Mouse (Mus musculus) MN1 (cell line): ENCODE results near the gene Tfpi2.
A peak's percentile ranks its signal among the peaks of the same experiment; 100 is the strongest.

Source experiments
- DNase-seq: peaks from one replicate; pipeline ENCODE4 v3.0.0-alpha.2; 2016; ENCODE audit warnings: low spot score

Gene Tfpi2

GRCm38 (mm10) chr6:3988750-3989149, at the start of gene Tfpi2:
TSS of gene Tfpi2 (minus strand) at chr6:3988919.
- no peak for DNase-seq

DNA sequence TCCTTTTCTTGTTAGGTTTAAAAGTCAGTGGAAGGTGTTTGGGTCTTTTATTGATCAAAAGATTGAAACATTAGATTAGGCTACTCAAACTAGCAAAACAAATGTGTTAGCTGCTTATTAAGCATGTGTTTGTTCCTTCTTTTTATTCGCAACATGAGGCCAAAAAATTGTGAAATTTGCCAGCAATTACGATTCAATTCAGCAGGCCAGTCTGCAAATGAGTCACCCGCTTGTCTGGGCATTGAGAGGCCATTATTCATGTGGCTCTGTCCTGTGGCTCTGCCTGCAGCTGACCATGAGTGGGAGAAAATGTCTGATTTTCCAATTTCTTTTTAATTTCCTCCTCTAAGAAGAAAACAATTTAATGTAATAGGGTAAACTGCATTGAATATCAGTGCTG, 42.2 kb upstream of the Tfpi2 start:
- DNase-seq, result peak; percentile 19

DNA sequence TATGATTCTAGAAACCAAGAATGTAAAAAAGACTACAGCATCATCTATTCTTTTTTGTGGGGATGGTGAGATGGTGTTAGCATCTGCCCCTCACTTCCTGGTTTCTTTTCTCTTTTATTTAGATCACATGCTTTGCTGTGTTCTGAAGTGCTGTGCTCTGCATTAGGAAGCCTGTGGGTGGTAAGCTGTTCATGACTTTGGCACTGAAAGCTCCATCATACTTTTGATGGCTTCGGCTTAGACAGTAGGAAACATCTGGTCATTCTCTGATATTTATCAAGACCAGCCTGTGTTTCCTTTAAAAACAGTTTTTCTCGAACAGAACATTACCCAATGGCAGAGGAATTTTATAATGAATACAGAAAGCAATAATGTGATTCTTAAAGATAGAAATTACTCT, 37.6 kb upstream of the Tfpi2 start:
- no peak for DNase-seq

- DNase-seq, result no peak
These were observed 33.9 kb upstream of the Tfpi2 start for GRCm38 (mm10) chr6:4022645-4023044.

DNA sequence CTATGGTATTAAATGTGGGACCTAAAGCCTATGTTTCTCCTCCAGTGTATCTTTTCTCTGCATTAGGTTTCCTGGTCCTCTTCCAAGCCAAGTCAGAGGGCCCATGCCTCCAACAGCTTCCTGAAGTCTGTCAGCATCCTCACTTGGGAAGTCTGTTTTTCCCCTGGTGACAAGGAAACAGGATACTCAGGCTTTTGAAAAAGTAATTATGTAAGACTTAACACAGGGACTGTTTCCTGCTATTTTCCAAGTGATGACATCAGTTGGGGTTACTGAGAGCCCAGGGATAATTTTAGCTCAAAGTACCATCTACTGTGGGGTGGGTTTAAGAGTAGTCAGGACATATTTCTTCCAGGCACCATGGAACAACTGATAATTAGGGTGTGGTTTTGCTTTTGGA, 20.8 kb upstream of the Tfpi2 start:
- DNase-seq, result no peak

DNA sequence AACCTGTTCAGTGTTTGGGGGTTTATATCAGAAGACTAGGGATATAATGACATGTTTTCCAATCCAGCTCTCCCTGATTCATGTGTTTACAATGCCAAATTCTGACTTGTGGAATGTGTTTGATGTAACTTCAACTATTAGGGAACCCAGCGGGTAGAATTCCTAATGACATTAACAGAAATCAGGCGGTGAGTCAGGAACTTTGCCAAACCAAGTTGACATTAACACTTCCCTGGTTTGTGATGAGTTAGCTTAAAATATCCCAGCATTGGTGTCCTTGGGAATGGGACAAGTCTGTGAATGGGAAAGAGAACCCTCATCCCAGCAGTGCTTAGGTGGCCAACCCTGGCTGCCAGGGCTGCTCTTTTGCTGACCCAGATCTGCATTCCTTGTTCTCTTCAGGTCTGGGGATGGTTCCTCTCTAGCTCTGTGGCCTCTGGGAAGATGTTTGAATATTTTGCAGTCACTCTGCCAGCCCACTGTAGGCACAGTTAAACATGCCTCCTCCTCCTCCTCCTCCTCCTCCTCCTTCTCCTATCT, 19.9 kb upstream of the Tfpi2 start:
- DNase-seq, result no peak

DNA sequence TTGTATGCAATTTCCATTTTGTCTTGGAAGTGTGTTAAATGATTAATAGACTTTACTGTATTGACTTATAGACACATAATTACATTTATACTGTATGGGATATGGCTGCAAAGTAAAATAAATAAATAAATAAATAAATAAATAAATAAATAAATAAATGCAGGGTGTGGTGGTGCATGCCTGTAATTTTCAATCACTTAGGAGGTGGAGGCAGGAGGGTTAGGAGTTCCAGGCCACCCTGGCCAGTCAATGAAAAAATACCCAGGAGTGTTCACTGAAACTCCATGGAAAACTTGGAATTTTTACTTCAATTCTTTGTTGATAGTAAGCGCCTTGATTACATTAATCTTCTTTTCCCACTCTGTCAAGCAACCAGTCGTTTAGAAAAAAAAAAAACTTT, 16.1 kb upstream of the Tfpi2 start:
- no peak for DNase-seq

- DNase-seq, result no peak
These were observed 15.2 kb upstream of the Tfpi2 start, which contains the start of gene Gng11 for GRCm38 (mm10) chr6:4003890-4004306. TSS of gene Gng11 (plus strand) at chr6:4003904.

DNA sequence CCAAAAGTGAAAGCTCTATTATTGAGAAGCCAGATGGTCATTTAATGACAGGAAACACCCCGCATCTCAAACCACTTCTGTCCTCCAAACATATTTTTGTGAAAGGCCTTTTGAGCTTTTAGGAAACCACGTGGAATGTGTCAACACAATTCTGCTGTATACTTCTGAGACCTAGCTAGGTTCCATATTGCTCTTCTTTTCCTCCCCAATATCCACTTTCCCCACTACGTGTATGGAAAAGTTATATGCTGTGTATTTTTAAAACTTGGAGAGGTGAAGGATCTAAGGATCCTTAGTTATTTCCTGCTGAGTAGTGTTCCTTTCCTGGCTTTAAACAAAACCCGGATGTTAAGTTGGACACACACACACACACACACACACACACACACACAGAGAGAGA, 14.7 kb upstream of the Tfpi2 start:
- DNase-seq, result no peak

DNA sequence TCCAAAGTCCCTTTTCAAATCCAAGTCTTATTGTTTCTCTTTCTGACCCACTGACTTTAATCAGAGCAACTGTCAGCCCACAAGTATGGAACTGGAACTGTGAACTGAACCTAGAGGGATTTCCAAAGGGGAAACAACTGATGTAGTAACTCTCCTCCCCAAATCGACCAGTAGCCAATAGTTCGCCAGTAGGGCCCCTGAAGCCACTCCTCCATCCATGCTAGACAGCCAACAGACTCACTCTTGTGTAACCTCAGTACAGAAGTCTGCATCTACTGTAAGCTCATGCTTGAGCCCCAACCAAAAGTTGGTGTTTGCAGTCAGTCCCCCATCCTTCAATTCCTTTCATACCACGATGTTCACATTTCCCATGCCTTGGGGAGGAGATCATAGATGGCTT, 12.0 kb upstream of the Tfpi2 start:
- DNase-seq, result no peak

GRCm38 (mm10) chr6:3999296-3999695, 10.6 kb upstream of the Tfpi2 start:
- no peak for DNase-seq

DNA sequence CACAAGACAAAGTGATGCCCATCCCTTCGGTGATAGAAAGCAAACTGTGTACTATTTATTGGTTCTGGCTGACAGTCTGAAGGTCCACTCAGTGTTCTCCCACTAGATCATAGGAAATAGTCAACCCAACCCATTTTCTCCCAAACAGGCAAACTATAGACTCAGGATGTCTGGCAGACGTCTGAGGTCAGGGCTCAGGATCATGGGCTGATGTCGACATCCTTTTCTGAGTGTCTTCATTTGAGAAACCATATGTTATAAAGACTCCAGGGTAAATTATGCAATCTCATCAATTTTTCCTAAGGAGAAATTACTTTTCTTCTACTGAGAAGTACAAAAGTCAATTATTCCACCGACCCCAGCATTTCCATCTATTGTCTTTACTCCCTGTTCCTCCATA, 9.4 kb upstream of the Tfpi2 start:
- no peak for DNase-seq

DNA sequence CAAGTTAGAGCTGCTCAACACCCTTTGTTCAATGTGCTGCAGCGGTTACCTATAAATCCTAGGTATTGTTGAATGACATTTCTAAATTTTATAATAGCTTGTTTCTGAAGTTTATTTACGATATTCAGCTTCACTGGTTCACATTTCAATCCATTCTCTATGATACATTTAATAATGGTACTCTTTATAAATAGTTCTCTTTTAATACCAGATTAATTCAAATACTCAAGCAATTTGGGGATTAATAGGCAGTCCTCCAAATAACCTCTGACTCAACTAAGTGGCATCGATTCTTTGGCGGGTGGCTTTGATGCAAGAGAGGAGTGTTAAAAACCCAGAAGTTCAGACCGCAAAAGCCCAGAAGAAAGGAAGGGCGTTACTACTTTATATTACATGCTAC, 4.8 kb upstream of the Tfpi2 start, which contains the start of gene Gngt1:
Gene Gngt1, plus strand, starts transcription at position 301 of the 400 bp plus-strand sequence.
- no peak for DNase-seq

DNA sequence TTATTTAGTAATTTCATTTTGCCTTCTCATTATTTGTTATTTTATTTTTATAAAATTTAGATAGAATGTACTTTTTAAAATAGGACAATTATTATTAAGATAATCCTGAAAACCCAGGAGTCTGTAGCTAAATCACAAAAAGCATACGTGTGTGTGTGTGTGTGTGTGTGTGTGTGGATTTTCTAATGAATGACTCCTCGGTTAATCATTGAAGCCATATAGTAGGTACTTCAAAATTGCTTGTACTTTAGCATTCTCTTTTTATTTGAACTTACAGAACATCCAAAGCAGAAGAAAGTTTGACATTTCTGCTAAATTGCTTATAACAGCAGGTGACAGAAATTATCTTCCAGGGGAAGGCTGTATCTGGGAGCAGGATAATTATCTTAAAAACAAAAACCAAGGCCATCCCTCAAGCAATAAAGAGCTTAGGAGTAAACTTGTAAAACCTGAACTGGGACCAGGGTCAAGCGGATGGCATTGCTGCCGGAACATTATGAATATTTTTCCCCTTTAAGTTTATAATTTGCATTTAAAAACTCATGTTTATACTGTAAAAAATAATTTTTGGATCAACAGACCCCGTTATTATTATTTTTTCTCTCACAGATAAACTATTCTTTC, 5.9 kb downstream of the Tfpi2 start:
- DNase-seq, result no peak

- no peak for DNase-seq
These were observed 15.0 kb downstream of the Tfpi2 start for GRCm38 (mm10) chr6:3973679-3974078.

DNA sequence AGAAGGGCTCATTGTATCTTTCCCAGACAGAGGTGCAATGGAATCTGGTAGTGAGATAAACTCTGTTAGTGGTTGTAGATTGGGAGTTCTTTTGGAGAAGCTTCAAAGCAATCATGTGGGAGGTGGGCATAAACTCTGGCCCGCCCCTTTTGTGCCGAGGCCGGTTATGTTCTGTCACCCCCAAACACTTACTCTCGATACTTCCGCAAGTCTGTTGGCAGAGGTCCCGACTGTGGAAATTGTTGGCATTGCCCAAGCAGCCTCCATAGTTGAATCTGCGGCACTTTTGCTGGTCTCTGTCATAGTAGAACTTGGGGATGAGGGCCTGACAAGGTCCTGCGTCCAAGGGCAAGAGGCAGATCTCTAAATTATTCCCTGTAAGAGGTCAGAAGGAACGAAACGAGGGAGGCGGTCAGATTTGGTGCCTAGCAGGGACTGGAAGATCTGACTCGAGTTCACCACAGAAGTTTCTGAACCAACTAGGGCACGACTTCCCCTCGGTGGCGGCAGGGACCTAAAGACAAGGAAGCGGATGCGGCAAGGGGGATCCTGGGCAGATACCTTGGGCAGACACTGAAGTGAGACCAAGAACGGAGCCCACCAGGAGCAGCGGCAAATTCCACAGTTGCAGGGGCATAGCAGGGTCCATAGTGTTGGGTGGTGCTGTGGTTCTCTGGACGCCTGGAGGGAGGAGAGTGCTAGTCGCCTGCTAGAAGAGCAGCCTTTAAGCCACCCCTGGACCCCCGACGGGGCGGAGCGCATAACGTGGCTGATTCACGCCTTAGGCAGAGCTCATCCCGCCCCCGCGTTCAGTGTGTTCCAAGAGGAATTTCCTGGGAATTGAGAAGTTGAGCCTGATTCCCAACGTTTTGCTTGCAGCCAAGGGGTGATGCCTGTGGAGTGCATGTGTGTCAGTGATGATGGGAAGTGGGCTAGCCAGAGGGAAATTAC, 20.8 kb downstream of the Tfpi2 start:
- DNase-seq, result no peak

- no peak for DNase-seq
These were observed 33.8 kb downstream of the Tfpi2 start for GRCm38 (mm10) chr6:3954969-3955368.

- DNase-seq, result no peak
These were observed 52.5 kb downstream of the Tfpi2 start for GRCm38 (mm10) chr6:3936140-3936714.

DNA sequence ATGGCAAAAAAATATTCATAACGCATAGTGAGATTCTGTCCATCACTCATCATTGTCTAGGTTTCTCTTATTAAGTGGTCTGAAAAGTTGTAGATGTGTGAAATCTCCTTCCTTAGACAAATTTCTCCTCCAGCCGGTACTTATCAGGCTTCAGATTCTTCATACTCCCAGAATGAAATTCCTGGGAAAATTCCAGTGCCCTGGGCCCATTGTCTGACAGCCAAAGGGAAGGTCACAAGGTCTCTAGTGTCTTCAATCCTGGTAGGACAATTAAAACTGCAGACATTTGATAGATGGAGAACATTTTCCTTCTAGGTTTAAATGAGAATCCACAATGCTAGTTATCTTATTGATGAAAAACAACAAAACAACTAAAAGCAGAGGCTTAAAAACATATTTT, 53.1 kb downstream of the Tfpi2 start:
- no peak for DNase-seq

- DNase-seq, result no peak
These were observed 53.7 kb downstream of the Tfpi2 start for GRCm38 (mm10) chr6:3935048-3935447.

DNA sequence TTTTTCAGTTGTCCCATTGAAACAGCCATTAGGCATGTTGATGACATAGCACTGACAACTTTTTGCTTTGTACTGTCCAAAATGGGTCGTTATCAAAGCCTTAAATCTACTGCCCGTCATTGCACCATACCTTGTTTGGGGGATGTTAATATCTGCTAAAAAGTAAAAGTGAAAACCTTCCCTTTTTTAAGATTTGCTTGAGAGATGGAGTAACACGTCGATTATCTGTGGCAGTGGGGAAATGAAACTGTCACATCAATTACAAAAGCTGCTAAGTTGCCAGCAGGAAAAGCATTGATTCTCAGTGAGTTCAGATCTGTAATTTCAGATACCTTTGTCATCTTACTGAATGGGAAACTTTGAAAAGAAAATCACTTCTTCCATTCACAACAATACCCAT, 62.6 kb downstream of the Tfpi2 start:
- no peak for DNase-seq

- DNase-seq, result no peak
These were observed 65.8 kb downstream of the Tfpi2 start for GRCm38 (mm10) chr6:3922870-3923269.

DNA sequence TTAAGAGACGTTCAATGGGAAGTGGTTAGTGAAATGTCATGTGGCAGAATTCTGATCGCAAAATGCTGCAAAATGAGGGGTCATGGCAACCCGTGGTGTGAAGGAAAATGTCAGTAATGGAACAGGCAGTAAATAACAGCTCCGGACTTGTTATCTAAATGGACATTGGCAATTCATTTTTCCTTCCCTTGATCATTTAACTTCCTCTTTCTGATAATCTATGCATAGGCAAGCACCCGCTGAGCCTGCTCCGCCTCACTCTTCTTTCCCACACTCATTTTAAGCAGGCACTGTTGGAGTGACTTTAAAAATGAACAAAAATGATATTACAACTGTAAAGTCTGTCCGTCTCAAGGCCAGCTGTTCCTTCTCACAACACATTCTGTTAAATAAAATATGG, 72.7 kb downstream of the Tfpi2 start:
- no peak for DNase-seq
